Mouse (Mus musculus) retina, postnatal 1 day (tissue): ENCODE measurements around the gene Hspb6.

Experiments
- DNase-seq: peaks from one replicate; pipeline ENCODE4 v3.0.0-alpha.2; 2012

The Hspb6 gene

DNA sequence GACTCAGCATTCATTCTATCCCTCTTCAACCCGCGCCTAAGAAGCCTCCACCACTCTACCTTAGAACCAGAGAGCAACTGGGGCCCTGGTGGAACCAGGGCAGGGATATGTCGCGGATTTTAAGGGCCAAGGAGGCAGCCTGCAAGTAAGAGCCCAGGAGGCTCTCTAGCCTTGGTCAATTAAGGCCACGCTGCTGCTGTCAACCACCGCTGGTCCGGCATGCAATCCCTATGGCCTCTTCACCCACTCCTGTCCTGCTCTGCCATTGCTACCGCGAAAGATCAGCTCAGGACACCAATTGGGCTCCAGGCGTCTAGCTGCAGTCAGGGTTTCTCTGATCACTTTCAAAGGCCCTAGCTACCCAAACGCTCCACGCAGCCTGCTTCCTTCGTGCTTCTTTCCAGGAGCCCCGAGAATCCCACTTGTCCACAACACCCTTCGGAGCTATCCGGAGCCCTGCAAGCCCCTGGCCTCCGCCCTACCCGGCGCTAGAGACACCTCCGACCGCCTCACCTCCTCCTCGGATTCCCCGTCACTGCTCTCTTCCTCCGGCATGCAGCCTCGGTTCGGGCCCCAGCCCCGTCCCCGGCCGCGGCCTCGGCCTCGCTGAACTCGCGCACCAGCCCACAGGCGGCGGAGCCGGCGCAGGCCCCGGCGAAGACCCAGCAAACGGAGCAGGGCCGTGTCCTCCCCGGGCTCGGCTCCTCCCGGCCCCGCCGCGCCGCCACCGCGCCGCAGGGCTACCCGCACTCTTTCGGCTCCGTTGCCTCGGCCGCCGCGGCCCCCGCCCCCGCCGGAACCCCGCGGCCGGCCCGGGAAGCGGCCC, 36.1 kb downstream of the Hspb6 start:
- DNase-seq = peak; percentile 46

DNA sequence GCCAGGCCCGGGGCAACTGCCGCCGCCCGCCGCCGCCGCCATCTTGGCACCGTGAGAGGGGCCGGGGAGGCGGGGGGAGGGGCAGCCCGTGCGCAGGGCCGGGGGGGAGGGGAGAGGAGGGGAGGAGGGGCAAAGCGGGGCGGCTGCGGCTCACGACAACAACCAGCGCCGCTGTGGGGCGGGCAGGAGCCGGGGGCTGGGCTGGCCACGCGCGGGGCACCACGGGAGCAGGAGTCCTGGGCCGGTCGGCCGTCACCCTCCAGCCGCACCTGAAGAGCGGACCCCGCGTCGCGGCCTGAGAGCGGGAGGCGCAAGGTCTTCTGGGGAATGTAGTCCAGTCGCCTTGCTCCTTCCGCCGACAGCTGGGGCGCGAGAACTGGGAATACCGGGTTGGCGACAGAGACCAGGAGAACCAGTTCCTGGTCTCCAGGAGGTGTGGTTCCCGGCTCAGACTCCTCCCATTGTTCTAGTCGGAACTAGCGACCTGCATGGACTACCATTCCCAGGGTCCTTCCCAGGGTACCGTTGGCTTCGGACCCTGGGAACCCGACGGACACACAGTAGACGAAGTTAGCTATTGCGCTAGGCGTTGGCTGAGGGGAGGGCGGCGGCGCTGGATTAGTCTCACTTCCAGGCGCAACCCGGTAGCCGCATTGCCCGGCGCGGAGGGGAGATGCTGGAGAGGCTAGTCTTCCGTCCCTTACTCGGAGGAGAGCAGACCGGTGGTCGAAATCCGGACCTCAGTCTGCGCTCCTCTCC, 36.9 kb downstream of the Hspb6 start, which contains the start of gene Kmt2b:
Gene Kmt2b, minus strand, starts transcription at position 51 of the 759 bp plus-strand sequence.
- DNase-seq = peak; percentile 98

DNA sequence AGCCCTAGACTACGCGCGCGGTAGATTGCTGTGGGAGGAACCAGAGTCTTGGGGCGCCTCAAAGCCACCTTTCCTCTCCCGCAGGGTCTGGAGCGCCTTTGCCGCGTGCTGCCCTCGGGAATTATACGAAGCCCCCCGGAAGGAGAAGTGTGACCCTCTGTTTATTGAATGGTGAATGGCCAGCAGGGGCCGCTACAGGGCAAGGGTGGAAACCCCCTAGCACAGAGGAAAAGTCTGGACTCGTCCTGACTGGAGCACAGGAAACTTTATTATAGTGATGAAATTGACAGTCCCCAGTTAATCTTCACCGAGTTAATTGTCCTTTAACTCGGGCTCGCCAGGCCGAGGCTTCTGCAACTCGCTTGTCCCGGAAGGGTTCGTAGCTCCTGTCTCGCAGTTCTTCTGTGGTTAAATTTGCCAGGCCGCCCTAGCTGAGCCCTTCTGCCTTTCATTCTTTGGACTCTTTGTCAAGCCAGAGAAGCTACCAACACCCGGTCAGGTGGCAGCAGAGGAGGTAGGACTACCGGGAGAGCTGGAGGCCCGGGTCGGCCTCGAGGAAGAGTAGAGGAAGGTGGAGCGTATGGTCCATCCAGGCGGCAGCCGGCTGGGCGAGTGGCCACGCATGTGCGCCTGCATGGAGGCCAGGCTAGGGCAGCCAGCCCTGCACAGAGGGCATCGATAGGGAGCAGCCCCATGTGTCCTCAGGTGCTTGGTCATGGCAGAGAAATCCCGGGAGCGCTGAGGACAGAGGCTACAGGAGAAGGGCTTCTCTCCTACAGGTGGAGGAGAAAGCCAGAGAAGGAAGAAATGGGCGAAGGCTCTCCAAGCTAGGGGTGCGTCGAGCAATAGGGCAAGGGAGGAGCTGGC, 37.7 kb downstream of the Hspb6 start:
- peak; percentile 93 for DNase-seq

DNA sequence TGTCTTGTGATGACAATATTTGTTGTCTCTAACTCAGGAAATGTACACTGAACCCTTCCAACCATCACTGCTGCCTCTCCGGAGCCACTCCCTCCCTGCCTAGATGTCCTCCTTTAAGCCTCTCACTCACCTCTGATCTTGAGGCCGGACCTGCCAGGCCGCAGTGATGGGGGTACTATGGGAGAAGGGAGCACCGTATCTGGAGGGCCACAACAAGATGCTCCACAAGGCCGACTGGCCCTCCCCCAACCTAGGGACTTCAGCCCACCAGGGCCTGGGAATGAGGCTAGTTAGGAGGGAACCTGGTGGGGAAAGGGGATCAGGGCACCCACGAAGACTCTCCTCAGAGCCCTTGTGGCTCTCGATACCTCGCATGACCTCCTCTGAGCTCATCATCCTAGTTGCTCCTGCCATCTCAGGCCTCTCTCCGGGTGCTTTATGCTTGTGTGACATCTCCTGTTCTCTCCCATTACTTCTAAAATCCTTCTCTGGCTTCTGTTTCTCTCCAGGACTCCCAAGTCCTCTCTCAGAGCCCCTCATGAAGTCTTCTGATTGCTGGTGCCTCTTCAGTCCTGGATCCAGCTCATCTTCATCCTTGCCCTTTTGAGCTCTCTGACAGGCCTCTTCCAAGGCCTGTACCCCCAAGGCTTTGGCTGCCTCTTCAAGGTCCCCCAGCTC, 39.1 kb downstream of the Hspb6 start:
- no peak for DNase-seq

DNA sequence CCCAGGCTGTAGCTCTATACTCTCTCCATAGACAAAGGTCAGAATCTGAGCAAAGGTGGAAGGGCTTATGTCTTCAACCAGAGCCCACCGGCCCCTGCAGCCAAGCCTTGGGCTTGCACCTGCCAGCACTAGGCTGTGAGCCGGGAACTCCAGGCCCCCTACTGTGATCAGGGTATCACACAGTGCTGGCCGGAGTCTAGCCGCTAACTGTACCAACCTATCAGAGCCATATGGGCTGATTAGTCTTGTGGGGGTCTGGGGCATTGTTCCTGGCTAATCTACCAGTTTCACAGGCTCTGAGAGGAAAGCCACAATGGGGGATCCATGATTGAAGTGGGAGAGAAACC, 39.6 kb downstream of the Hspb6 start:
- DNase-seq = peak; percentile 53

DNA sequence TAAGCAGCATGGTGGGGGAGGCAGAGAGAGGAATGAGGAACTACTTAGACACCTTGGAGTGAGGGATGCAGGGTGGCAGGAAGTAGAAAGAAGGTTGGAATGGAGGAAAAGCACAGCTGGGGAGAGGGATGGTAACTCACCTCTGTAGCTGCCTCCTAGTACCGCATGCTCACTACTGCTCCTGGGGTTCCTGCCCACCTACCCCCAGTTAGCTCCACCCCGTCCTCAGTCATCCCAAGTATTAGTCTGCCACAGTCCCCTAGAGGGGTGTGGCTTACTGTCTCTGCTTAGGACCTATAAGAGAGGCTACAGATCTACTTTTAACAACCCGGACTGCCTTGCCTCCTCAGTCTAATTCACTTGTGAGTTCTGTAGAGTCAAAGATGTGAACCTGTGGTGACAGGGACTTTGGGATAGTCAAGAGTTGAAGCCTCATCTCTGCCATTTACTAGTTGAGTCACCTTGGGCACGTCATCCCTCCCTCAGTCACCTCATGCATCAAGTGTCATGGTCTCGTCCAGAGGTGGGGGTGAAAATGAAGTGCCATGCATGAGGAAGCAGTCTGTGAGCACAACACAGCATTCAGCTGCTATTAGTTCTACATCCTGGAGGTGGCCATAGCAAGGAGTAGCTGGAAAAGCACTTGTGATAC, 40.9 kb downstream of the Hspb6 start:
- no peak for DNase-seq

DNA sequence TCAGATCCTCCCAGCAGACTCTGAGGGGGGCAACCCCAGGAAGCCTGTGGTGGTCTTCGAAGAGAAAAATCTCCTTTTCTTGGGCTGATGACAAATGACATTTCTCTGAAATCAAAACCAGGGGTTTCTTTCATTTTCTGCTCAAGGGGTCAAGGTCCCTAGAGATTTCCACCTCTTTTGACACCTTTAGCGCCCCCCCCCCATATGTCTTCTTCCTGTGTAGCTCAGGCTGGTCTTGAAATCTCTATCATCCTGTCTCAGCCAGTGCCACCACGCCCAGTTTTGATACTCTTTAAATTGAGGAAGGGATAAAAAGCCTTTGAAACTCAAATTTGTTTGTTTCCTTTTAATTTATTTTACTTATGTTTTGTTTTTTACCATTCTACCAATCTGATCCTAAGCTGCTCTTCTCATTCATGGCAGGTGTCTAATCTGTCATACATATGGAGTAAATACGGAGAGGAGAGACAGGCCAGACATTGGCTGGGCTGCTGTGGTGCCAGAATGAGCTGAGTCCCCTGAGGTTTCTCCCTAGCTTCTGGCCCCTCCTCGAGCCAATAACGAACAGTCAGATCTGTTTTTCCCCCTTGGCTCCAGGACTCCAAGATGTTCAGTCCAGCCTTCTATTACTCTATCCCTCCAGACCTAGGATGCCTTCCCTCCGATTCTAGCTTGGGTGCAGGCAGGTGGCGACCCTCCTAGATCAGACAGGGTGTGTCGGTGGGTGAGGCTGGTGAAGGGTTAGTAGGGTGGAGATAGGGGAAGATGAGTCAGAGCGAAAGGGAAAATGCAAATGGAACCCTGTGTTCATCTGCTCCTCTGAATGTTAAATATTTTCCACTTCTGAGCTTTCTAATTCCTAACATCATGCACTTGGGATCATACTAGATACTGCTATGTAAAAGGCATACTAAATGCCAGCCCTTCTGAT, 41.9 kb downstream of the Hspb6 start:
- no peak for DNase-seq

DNA sequence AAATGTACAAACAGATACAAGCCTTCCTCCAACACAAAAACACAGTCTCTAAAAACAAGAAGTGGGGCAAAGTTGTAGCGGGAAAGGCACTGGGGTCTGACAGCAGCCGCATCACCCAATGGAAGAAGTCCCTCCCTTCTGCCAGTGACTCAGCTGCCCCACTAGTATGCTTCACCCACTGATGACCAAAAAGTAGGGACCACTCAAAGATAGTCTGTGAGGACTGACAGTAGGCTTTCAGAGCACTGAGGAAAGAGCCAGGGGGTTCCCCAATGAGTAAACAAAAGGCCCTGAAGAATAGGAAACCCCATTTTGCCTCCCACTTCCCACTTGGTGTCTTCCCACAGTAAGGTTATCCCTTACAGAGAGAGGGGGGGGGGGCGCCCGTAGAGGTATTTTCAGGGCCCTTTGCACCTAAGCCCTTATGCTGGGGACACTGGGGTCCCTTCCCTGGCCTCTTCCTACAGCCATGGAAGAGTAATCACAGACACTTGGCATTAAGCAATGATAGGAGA, 42.6 kb downstream of the Hspb6 start:
- DNase-seq = no peak

DNA sequence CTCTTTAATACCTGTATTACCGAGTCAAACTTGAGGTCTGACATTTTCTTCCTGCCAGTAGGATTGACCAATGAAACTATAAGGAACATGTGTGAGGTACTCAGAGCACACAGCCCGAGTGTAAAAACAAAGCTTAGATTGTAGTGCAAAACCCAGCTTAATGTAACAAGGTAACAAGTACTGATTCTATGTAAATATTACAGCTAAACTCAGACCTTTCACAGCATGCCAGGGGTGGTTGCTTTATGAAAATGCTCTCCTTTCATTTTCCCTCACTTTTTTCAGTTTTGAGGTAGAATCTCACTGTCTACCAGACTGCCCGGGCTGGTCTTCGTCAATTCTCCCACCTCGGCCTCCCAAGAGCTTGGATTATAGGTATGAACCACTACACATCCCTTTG, 44.1 kb downstream of the Hspb6 start:
- no peak for DNase-seq

DNA sequence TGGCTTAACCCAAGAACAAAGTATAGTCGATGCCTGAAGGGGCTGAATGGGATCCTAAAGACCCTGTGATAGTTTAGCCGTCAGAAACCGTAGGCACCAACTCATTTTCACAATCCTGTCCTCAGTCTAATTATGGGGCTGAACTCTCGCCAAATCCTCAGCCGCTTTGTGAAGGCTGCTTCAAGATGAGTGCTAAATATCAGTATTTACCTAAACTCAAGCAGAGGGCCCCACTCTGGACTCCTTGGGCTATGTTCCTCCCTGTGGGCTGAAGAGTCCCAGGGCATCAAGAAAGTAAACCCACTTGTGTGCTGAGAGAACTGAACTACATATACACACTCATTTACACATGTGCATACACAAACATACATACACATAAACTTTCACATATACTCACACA, 44.8 kb downstream of the Hspb6 start:
- no peak for DNase-seq

DNA sequence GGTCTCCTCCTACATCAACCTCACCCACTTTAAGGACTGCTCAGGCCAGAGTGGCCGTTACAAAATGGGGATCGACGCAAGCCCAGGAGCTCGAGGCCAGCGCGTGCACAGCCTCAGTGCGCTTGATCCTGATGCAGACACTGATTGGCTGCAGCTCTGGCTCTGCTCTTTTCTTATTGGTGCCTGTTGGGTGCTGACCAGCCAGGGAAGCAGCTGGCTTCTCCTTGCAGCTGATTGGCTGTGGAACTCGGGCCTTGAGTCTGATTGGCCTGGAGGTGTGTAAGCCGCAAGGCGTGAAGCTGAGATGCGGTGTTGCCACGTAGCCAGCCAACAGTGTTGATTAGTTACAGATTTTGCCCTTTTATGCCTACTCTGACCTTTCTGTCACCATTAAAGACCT, 46.8 kb downstream of the Hspb6 start, which contains the start of gene Zbtb32:
Gene Zbtb32, minus strand, starts transcription at position 124 of the 400 bp plus-strand sequence.
- no peak for DNase-seq

DNA sequence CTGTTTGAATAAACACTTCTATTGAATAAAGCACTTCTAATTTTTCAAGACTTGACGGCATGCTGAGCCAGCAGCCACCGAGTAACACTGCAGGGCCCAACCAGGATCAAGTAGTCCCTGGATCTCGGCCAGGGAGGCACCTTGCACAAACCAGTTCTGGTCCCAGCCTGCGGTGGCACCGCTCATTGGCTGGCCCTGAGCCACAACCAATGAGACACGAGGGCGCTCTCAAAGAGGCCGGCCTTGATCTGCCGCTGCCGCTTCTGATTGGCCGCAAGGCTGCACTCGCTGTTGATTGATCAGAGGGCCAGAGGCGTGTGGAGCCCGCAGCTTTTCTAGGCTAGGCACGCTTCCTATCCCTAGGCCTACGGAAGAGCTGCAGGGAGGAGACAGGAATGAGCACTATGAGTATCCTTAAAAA, 48.0 kb downstream of the Hspb6 start:
- peak; percentile 96 for DNase-seq

DNA sequence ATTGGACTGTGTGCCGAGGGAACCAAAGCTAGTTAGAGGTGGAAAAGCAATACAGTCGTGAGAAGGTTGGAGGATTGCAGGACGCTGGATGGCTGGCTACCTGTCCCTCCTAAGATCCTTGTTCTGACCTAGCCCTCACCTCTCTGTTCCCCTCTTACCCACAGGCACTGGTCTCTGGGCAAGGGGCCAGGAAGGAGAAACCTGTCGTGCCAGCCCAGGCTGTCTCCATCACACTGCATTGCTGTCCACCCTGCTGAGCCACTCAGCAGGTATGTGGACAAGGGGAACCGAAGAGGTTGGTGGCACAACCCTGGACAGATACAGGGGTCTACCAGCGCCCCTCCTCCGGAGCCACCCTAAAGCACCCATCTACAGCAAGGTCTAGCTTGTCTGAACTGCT, 48.7 kb downstream of the Hspb6 start:
- DNase-seq = no peak

DNA sequence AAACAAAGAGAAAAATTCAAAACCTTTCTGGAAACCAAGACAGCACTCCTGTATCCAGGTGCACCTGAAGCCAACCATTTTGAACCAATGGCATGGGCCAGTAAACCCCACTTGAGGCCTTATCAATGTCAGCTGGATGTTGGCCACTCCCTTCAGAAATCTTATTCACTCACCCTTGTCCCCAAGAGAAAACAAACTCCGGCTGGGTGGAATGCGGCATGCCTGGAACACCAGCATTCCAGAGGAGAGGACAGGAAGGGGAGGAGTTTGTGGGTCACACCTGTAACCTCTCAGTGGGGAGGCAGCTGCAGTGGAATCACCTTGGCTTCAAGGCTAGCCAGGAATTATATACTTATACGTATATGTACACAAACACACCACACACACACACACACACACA, 50.6 kb downstream of the Hspb6 start:
- no peak for DNase-seq

DNA sequence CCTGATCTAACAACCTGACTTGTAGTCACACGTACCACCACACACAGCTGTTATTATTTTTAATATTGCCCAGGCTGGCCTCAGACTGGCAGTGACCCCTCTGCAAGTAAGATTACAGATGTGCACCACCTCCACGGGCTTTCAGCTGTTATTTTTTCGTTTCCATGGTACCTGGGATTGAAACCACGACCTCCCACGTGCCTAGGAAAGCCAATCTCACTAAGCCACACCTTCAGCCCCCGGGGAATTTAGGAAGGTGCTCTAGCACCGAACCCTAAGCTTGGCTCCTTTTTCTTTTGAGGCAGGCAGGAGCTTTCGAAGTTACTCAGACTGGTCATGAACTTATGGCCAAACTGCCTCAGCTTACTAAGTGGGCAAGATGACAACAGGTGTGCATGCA, 52.4 kb downstream of the Hspb6 start:
- no peak for DNase-seq

DNA sequence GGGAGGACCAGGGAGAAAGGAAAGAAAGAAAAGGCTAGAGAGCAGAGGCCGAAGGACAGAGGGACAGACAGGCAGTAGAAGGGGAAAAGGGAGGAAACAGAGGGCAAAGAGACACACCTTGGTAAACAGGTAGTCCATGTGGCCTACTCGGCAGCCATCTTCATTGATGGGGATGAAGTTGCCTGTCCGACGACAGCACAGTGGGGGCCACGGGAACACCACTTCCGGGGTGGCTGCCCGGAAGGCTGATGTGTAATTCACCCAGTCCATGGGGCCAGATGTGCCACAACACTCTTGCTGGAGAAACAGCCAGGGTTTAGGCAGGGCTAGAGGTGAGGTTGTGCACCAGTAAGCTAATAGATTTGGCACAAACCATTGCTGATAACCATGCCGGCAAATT, 53.0 kb downstream of the Hspb6 start:
- DNase-seq = no peak
